Mouse (Mus musculus) kidney, adult 2 months (tissue): ENCODE results near the gene 4930447C04Rik. TPM values are rescaled to one million over a fixed set of nuclear protein-coding genes. Genes with fewer than 3 reads are reported as not detected.

ENCODE experiments used
- DNase-seq: peaks from one replicate; pipeline ENCODE4 v3.0.0; 2021
- H3K27ac ChIP-seq: fragments of 200-500 bp; 2 replicates; pipeline ENCODE4 v1.5.1; 2012; ENCODE audit warnings: low read depth, low read length, control low read depth, inconsistent platforms; ENCODE audit not compliant: insufficient read depth
- H3K27me3 ChIP-seq: fragments of 200-500 bp; replicated peaks from 2 replicates; pipeline ENCODE4 v1.6.1; 2012; ENCODE audit warnings: mild to moderate bottlenecking, moderate library complexity, low read length, inconsistent platforms; ENCODE audit not compliant: control insufficient read depth, insufficient read depth
- H3K36me3 ChIP-seq: fragments of 200-500 bp; 2 replicates; pipeline ENCODE4 v1.6.1; 2012; ENCODE audit warnings: mild to moderate bottlenecking, moderate library complexity, low read length, inconsistent platforms; ENCODE audit not compliant: control insufficient read depth, insufficient read depth
- H3K4me1 ChIP-seq: fragments of 200-500 bp; 2 replicates; pipeline ENCODE4 v1.6.1; 2011; ENCODE audit warnings: low read length; ENCODE audit not compliant: control insufficient read depth, insufficient read depth
- H3K4me3 ChIP-seq: fragments of 200-500 bp; 2 replicates; pipeline ENCODE4 v1.5.1; 2011; ENCODE audit warnings: mild to moderate bottlenecking, low read depth, low read length, control low read depth; ENCODE audit not compliant: insufficient read depth
- CTCF ChIP-seq: fragments of 200-500 bp; conservative IDR thresholded peaks from 2 replicates; pipeline ENCODE4 v1.5.1; 2011; ENCODE audit warnings: low read depth, mild to moderate bottlenecking, control low read depth, low read length, moderate library complexity, mixed read lengths; ENCODE audit not compliant: insufficient read depth, insufficient read length
- POLR2A ChIP-seq: fragments of 200-500 bp; IDR thresholded peaks from one replicate; pipeline ENCODE4 v1.6.1; 2011; ENCODE audit warnings: low read depth, low read length, control low read depth
- WGBS: fragments of 180-500 bp; shearing (Covaris S2); methylation state at CpG from one replicate; pipeline ENCODE4 v1.1.7; 2018; 5-methylcytosine and 5-hydroxymethylcytosine counted together
- polyA plus RNA-seq: library from polyadenylated mRNA; depleted of rRNA; stranded (reverse); fragments of >200 nt; gene quantifications from 2 replicates; pipeline ENCODE4 v1.2.3, GENCODE M21; 2012

Gene 4930447C04Rik
- polyA plus RNA-seq, 1 experiment: not detected

DNA sequence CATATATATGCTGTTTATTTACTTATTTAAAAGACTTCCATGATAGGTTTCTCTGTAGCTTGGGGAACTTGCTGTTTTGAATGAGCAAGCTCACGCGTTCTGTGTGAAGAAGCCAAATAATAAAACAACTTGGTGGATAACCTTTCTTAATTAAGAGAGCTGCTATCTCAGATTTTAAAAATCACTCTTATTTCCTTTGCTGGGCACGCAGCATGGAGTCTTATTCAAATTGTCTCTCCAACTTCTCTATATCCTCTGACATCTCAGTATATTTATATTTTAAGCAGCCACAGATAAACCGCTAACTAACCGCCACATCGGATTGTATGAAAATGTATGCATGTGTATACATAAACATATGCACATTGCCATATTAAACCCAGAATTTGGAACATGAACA lies 1.6 kb upstream of the 4930447C04Rik start:
- no peak for TF ChIP-seq POLR2A
- TF ChIP-seq CTCF: no peak
- no peak overlapping the region for H3K4me3 ChIP-seq
- no peak for DNase-seq
- 28% methylated on average over 6 of the region's 6 CpGs for WGBS
- H3K27me3 ChIP-seq: peaks cover 23% of the 10 kb centered on the region
- H3K27ac ChIP-seq: no peak overlapping the region
- H3K4me1 ChIP-seq: no peaks in the 10 kb centered on the region
- no peaks in the 10 kb centered on the region for H3K36me3 ChIP-seq

DNA sequence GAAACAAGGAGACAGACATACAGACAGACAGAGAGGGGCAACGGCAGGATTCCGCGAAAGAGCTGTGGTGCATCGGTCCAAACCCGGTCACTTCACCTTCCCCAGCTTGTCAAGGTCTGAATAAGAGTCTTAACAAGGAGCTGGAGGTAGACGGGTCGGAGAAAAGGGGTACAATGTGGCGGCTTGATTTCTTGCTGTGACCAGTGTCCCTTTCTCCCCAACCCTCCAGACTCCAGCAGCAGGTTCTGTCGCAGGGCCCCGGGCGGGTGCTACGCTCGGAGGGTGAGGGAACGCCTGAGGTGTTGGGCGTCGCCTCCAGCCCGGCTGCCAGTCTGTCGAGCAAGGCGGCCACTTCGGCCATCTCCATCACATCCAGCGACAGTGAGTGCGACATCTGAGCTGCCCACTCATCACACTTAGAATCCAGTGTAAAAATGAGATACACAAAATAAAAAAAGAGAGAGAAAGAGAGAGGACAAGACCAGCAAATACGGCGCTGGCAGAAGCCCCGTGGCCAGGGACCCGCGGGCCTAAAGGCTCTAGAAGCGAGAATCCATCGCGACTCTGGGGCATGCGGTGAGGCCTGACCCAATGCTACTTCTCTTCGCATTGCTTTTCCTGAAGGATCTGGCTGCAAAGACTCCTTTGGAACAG lies 951 bp upstream of the 4930447C04Rik start:
- Histone ChIP-seq H3K4me3 (no peak overlapping the region), H3K27me3 (peaks cover 23% of the 10 kb centered on the region), H3K4me1 (no peaks in the 10 kb centered on the region), H3K36me3 (no peaks in the 10 kb centered on the region), H3K27ac (no peak overlapping the region)
- WGBS: 3% methylated on average over 32 of the region's 32 CpGs
- DNase-seq: no peak
- TF ChIP-seq CTCF (no peak), POLR2A (no peak)

DNA sequence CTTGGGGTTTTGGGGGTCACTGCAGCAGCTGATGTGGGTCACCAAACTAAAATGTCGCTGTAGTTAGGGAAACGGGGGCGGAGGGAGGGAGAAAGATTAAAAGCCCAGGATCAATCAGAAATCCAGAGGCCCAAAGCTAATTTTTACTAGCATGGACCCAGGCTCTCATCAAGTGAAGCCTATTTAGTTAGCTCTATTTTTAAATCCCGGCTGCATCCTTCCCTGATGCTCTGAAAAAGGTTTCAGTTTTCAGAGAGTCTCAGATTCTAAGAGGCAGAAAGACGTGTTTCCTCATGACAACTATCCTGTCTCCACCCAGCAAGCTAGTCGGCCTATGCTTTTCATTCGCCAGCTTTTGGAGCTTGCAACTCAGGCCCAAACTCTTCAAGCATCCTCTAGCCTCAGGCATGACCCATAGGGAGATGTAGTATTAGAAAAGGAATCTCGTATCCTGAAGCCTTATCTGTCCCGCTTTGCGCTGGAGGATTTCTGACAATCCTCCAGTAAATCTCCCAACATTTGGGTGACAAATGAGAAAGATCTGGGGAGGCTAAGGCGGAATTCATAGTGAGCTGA lies 336 bp upstream of the 4930447C04Rik start:
- TF ChIP-seq POLR2A (no peak), CTCF (no peak)
- no peak for DNase-seq
- H3K27me3 ChIP-seq: peaks cover 22% of the 10 kb centered on the region
- H3K27ac ChIP-seq: no peak overlapping the region
- H3K4me1 ChIP-seq: no peaks in the 10 kb centered on the region
- H3K4me3 ChIP-seq: no peak overlapping the region
- WGBS: 6% methylated on average over 11 of the region's 11 CpGs
- no peaks in the 10 kb centered on the region for H3K36me3 ChIP-seq

DNA sequence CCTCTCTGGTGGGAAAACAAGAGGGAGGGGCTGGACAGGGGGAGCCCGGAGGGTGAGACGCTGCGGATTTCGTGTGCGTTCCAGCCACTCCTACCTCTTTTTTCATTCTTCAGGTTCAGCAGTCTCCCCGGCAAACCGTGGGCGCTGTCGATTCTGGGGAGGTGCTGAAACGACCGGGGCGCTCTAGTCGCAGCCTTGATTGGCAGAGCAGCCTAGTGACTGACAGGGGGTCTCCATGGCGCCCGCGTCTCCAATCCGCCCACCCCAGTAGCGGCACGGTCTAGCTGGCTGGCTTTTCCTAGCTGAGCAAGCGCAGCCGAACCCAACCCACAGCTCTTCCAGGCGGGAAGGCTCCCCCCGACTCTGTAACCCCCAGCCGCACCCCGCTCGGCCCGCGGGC lies 958 bp downstream of the 4930447C04Rik start, which contains the start of gene Six6:
Gene Six6 (plus strand): TSS at position 277 of the 400 bp plus-strand sequence.
- H3K27ac ChIP-seq: no peak within 1 kb of the TSS
- DNase-seq: no peak
- peaks cover 14% of the 10 kb centered on the region for H3K27me3 ChIP-seq
- no peaks in the 10 kb centered on the region for H3K4me1 ChIP-seq
- TF ChIP-seq POLR2A: no peak
- no peak for TF ChIP-seq CTCF
- no peaks in the 10 kb centered on the region for H3K36me3 ChIP-seq
- no peak within 1 kb of the TSS for H3K4me3 ChIP-seq
- WGBS: under 1% methylated on average over 28 of the region's 28 CpGs

DNA sequence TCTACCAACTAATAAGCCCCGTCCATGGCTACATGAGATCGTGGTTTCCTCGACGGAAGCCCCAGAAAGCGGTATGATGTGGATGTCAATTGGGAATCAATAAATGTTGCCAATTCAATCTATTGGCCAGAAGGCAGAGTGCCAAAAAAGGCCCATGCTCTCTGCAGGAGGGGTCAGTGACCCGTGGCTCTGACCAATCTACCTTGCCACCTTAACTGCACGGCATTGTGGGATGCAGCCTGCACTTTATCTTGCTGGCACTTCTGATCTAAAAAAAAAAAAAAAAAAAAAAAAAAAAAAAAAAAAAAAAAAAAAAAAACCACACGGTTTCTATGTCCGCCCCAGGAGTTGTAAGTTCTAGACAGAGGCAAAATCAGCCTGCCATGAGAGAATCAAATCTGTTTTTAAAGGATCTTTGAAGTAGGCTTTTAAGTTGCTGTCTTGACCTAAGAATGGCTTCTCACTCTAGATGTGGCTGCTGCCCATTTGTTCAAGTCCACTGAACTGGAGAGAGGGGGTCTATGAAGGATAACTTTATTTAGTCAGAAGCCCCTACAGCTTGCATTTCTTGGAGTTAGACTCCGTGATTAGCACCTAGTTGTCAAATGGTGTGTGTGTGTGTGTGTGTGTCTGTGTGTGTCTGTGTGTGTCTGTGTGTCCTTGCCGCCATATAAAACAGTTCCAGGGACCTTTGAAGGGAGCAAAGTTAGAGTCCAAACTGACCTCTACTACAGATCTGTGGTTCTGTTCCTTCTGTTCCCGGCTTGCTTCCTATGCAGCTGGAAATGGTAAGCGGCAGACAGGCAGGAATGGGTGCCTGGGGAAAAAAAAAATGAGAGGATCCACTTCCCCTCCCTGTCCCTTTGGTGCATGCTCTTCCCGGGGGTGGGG lies 1.7 kb downstream of the 4930447C04Rik start:
- no peak overlapping the region for H3K27ac ChIP-seq
- no peaks in the 10 kb centered on the region for H3K36me3 ChIP-seq
- TF ChIP-seq CTCF: no peak
- TF ChIP-seq POLR2A: no peak
- H3K4me1 ChIP-seq: no peaks in the 10 kb centered on the region
- H3K4me3 ChIP-seq: no peak overlapping the region
- DNase-seq: no peak
- 5% methylated on average over 14 of the region's 14 CpGs for WGBS
- H3K27me3 ChIP-seq: peaks cover 12% of the 10 kb centered on the region

DNA sequence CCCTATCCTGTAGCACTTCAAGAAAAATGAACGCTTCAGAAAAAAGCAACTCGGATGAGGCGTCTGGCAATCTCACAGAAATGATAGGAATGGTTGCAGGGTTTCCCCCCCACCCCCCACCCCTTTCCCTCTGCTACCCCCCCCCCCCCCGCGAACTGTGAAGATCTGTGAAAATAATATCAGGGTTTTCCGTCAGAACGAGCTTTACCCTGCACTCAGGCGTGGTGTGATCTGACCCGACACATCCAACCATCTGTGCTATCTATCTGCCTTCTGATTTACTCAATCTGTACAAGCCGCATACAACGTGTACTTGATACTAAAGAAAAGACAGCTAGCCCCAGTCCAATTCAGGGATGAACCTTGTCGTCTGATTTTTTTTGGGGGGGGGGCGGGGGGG lies 2.4 kb downstream of the 4930447C04Rik start:
- Histone ChIP-seq H3K36me3 (no peaks in the 10 kb centered on the region), H3K27ac (no peak overlapping the region), H3K4me1 (no peaks in the 10 kb centered on the region), H3K4me3 (no peak overlapping the region), H3K27me3 (peaks cover 10% of the 10 kb centered on the region)
- no peak for TF ChIP-seq CTCF
- no peak for TF ChIP-seq POLR2A
- 5% methylated on average over 13 of the region's 13 CpGs for WGBS
- DNase-seq: no peak
